In the genomic region with DNA sequence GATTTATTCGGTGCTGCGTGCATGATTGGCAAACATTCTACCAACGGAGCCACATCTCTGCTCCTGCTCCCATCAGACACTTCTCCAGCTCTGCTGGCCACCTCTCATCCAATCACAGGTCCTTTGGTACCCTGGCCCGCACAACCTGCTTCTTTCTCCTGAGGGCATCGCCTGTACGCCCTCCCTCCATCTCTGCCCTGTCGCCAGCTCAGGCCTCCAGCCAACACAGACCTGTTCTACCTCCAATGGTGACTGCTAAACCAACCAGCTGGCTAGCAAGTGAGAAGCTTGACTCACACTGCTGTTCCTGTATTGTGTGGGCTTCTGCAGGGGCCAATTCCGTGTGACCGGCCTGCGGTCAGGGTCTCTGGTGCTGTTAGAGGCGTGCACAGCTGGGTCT, we compare ENCODE assay signal across 21 mouse cellular contexts.
DNase-seq lines count a peak whose midpoint lies in the region; ATAC-seq lines count a peak whose summit lies in the region.
"Had no signal": no experiment of that assay in that cellular context is flagged by ENCODE, and none has a peak within 500 bp of the region (broad histone marks: within the 10 kb centered on the region; RNA-seq: fewer than 3 reads in every experiment).

No protein-coding gene starts in this region.

- WGBS in forebrain, embryonic 14.5 days, result 82% methylated on average over 11 of the region's 11 CpGs
- 88% methylated on average over 11 of the region's 11 CpGs for WGBS in forebrain, embryonic 12.5 days
- 94% methylated on average over 11 of the region's 11 CpGs for WGBS in midbrain, embryonic 11.5 days
- WGBS in midbrain, embryonic 13.5 days, result 87% methylated on average over 11 of the region's 11 CpGs

- H3K27ac ChIP-seq in forebrain, embryonic 14.5 days (ENCODE audit: low read depth, low read length), result peak overlapping the region; percentile 21; the same call in 1 of the 2 replicates
- no peak overlapping the region for H3K27ac ChIP-seq in forebrain, embryonic 12.5 days
- peak overlapping the region; percentile 7; the same call in 1 of the 2 replicates for H3K27ac ChIP-seq in midbrain, embryonic 11.5 days (ENCODE audit: low read depth, low read length)
- H3K27ac ChIP-seq in midbrain, embryonic 13.5 days, result no peak overlapping the region
- H3K27ac ChIP-seq: gastrocnemius, adult 2 months; limb, embryonic 15.5 days; liver, embryonic 15.5 days; neural tube, embryonic 12.5 days had no signal

- no peaks in the 10 kb centered on the region for H3K27me3 ChIP-seq in forebrain, embryonic 14.5 days (replicated peaks; ENCODE audit: control insufficient read depth, insufficient read depth, low read length)
- H3K27me3 ChIP-seq in forebrain, embryonic 12.5 days, result no peaks in the 10 kb centered on the region
- no peaks in the 10 kb centered on the region for H3K27me3 ChIP-seq in midbrain, embryonic 11.5 days (ENCODE audit: control insufficient read depth, insufficient read depth, low read length)
- H3K27me3 ChIP-seq in midbrain, embryonic 13.5 days, result no peaks in the 10 kb centered on the region
- H3K27me3 ChIP-seq: limb, embryonic 15.5 days; liver, embryonic 15.5 days; neural tube, embryonic 12.5 days had no signal

- no peak overlapping the region for H3K9ac ChIP-seq in forebrain, embryonic 14.5 days (ENCODE audit: low read length)
- H3K9ac ChIP-seq in forebrain, embryonic 12.5 days, result no peak overlapping the region
- H3K9ac ChIP-seq in midbrain, embryonic 11.5 days (ENCODE audit: low read length), result no peak overlapping the region
- no peak overlapping the region; the same call in 1 of the 2 replicates for H3K9ac ChIP-seq in midbrain, embryonic 13.5 days (replicated peaks)
- H3K9ac ChIP-seq: limb, embryonic 15.5 days; liver, embryonic 15.5 days; neural tube, embryonic 12.5 days had no signal

- DNase-seq in forebrain, embryonic 14.5 days (ENCODE audit: low spot score), result no peak
- no peak for DNase-seq in midbrain, embryonic 11.5 days (ENCODE audit: low spot score, missing footprints)
- peak; percentile 56 for DNase-seq in cerebellum, adult 8-10 months
- no peak for DNase-seq in ovary, adult 18-20 months (ENCODE audit: low spot score)
- DNase-seq in right cerebral cortex, postnatal 14 days, result no peak
- DNase-seq: adrenal gland, postnatal 14 days; gastrocnemius, adult 2 months; heart, postnatal 10 days; right cerebral cortex, adult 18-20 months; thymus, postnatal 25 days had no signal

- H3K4me3 ChIP-seq in forebrain, embryonic 14.5 days (ENCODE audit: low read depth, low read length), result no peak overlapping the region
- H3K4me3 ChIP-seq in forebrain, embryonic 12.5 days (replicated peaks), result no peak overlapping the region
- H3K4me3 ChIP-seq in midbrain, embryonic 11.5 days (ENCODE audit: low read depth, low read length), result no peak overlapping the region
- H3K4me3 ChIP-seq in midbrain, embryonic 13.5 days (replicated peaks), result no peak overlapping the region
- H3K4me3 ChIP-seq: erythroblast, embryonic 14.5 days; gastrocnemius, adult 2 months; limb, embryonic 15.5 days; liver, embryonic 15.5 days; neural tube, embryonic 12.5 days had no signal

- no peak for ATAC-seq in forebrain, embryonic 14.5 days
- no peak for ATAC-seq in forebrain, embryonic 12.5 days (ENCODE audit: low FRiP score)
- ATAC-seq in midbrain, embryonic 11.5 days (ENCODE audit: low FRiP score), result no peak
- no peak for ATAC-seq in midbrain, embryonic 13.5 days
- ATAC-seq: activated CD4-positive, CD25-positive, alpha-beta regulatory T cell, adult 4 months; hindbrain, embryonic 16.5 days; intestine, postnatal 0 days had no signal

- no peaks in the 10 kb centered on the region for H3K9me3 ChIP-seq in forebrain, embryonic 14.5 days (replicated peaks; ENCODE audit: control insufficient read depth, low read length)
- no peaks in the 10 kb centered on the region for H3K9me3 ChIP-seq in forebrain, embryonic 12.5 days
- no peaks in the 10 kb centered on the region for H3K9me3 ChIP-seq in midbrain, embryonic 11.5 days (ENCODE audit: control insufficient read depth, low read length)
- no peaks in the 10 kb centered on the region for H3K9me3 ChIP-seq in midbrain, embryonic 13.5 days
- H3K9me3 ChIP-seq: G1E; limb, embryonic 15.5 days; liver, embryonic 15.5 days; neural tube, embryonic 12.5 days had no signal

- H3K36me3 ChIP-seq in forebrain, embryonic 14.5 days (ENCODE audit: control insufficient read depth, insufficient read depth, low read length), result no peaks in the 10 kb centered on the region
- H3K36me3 ChIP-seq in forebrain, embryonic 12.5 days (replicated peaks), result peaks cover under 1% of the 10 kb centered on the region; the same call in 1 of the 2 replicates
- no peaks in the 10 kb centered on the region for H3K36me3 ChIP-seq in midbrain, embryonic 11.5 days (ENCODE audit: control insufficient read depth, insufficient read depth, low read length)
- H3K36me3 ChIP-seq in midbrain, embryonic 13.5 days, result no peaks in the 10 kb centered on the region
- H3K36me3 ChIP-seq: G1E; limb, embryonic 15.5 days; liver, embryonic 15.5 days; neural tube, embryonic 12.5 days had no signal

- peaks cover 24% of the 10 kb centered on the region for H3K4me1 ChIP-seq in forebrain, embryonic 14.5 days (ENCODE audit: control insufficient read depth, insufficient read depth, low read length)
- H3K4me1 ChIP-seq in forebrain, embryonic 12.5 days, result peaks cover 74% of the 10 kb centered on the region
- H3K4me1 ChIP-seq in midbrain, embryonic 11.5 days (ENCODE audit: control insufficient read depth, insufficient read depth, low read length), result peaks cover 21% of the 10 kb centered on the region
- H3K4me1 ChIP-seq in midbrain, embryonic 13.5 days (replicated peaks), result peaks cover 72% of the 10 kb centered on the region
- H3K4me1 ChIP-seq: liver, embryonic 15.5 days had no signal

- H3K4me2 ChIP-seq in forebrain, embryonic 14.5 days (ENCODE audit: low read length), result no peak overlapping the region
- no peak overlapping the region for H3K4me2 ChIP-seq in forebrain, embryonic 12.5 days
- no peak overlapping the region for H3K4me2 ChIP-seq in midbrain, embryonic 11.5 days
- no peak overlapping the region for H3K4me2 ChIP-seq in midbrain, embryonic 13.5 days (replicated peaks)
- H3K4me2 ChIP-seq: heart, embryonic 11.5 days; limb, embryonic 15.5 days; liver, embryonic 15.5 days; neural tube, embryonic 12.5 days had no signal

Comparison
In these comparisons a context has a peak if more than half of its experiments do, and no peak if none do; other contexts are left out.
1. H3K27ac ChIP-seq: peak in forebrain, embryonic 14.5 days (single experiment) and midbrain, embryonic 11.5 days (single experiment); none in forebrain, embryonic 12.5 days (single experiment) and midbrain, embryonic 13.5 days (single experiment).